Mouse (Mus musculus) forebrain, embryonic 16.5 days (tissue): ENCODE measurements around the gene Vmn2r44. TPM values are rescaled to one million over a fixed set of nuclear protein-coding genes. Genes with fewer than 3 reads are reported as not detected.
"Not testable (repeated sequence)": the region's sequence is repeated elsewhere in the genome, so short reads cannot be mapped to it uniquely, and the experiment has no call there.

Experiments
- ATAC-seq: fragments of 200-750 bp; cut with Nextera tagmentation; 2 replicates; pipeline ENCODE4 v1.8.0; 2017; ENCODE audit warnings: mild to moderate bottlenecking, moderate library complexity
- H3K27ac ChIP-seq: fragments of 300-500 bp; sonication (generic); 2 replicates; pipeline ENCODE4 v1.5.1; 2014; ENCODE audit warnings: low read length, control low read depth
- H3K27me3 ChIP-seq: fragments of 300-500 bp; sonication (generic); replicated peaks from 2 replicates; pipeline ENCODE4 v1.6.1; 2014; ENCODE audit warnings: low read length; ENCODE audit not compliant: control insufficient read depth, insufficient read depth
- H3K36me3 ChIP-seq: fragments of 300-500 bp; sonication (generic); 2 replicates; pipeline ENCODE4 v1.6.1; 2014; ENCODE audit not compliant: control insufficient read depth, insufficient read depth
- H3K4me1 ChIP-seq: fragments of 300-500 bp; sonication (generic); replicated peaks from 2 replicates; pipeline ENCODE4 v1.6.1; 2014; ENCODE audit warnings: low read length; ENCODE audit not compliant: control insufficient read depth, insufficient read depth
- H3K4me2 ChIP-seq: fragments of 300-500 bp; sonication (generic); 2 replicates; pipeline ENCODE4 v1.6.1; 2014; ENCODE audit warnings: mild to moderate bottlenecking, low read length, control low read depth
- H3K4me3 ChIP-seq: fragments of 300-500 bp; sonication (generic); replicated peaks from 2 replicates; pipeline ENCODE4 v1.5.1; 2014; ENCODE audit warnings: mild to moderate bottlenecking, low read length, control low read depth
- H3K9ac ChIP-seq: fragments of 300-500 bp; sonication (generic); replicated peaks from 2 replicates; pipeline ENCODE4 v1.6.1; 2014; ENCODE audit warnings: low read depth, low read length, control low read depth
- H3K9me3 ChIP-seq: fragments of 300-500 bp; sonication (generic); 2 replicates; pipeline ENCODE4 v1.6.1; 2016; ENCODE audit warnings: low read length; ENCODE audit not compliant: control insufficient read depth
- WGBS: fragments of 180-500 bp; shearing (Covaris S2); extraction: QIAGEN DNeasy Blood & Tissue Kit; methylation state at CpG from one replicate; pipeline ENCODE4 v1.1.7; 2014; 5-methylcytosine and 5-hydroxymethylcytosine counted together
- polyA plus RNA-seq: library from polyadenylated mRNA; unstranded; fragments of >200 nt; fragmentation: Nextera tagmentation; extraction: Ambion mirVana; gene quantifications from 2 replicates; pipeline ENCODE4 v1.2.1, GENCODE M21; 2015

Vmn2r44 gene
- polyA plus RNA-seq, result not detected in 2 replicates

GRCm38 (mm10) chr7:8383233-8383632, at the start of gene Vmn2r44:
Gene Vmn2r44, minus strand, starts transcription at chr7:8383333.
- not testable (repeated sequence) for H3K4me2 ChIP-seq, H3K9me3 ChIP-seq, ATAC-seq, H3K36me3 ChIP-seq, H3K27me3 ChIP-seq, H3K27ac ChIP-seq, H3K9ac ChIP-seq, H3K4me3 ChIP-seq, H3K4me1 ChIP-seq

- H3K4me3 ChIP-seq, H3K4me2 ChIP-seq, ATAC-seq, H3K4me1 ChIP-seq, H3K9me3 ChIP-seq, H3K27ac ChIP-seq, H3K36me3 ChIP-seq, H3K9ac ChIP-seq, H3K27me3 ChIP-seq: not testable (repeated sequence)
- 87% methylated on average over 11 of the region's 11 CpGs for WGBS
Measured at GRCm38 (mm10) chr7:8357879-8358278, 25.3 kb downstream of the Vmn2r44 start.

Other genes with a start within 250 kb of the Vmn2r44 start
- not detected in 2 replicates for gene Vmn2r41, start 221.7 kb downstream of the Vmn2r44 start, polyA plus RNA-seq
- not detected in 2 replicates for gene Vmn2r42, start 183.0 kb downstream of the Vmn2r44 start, polyA plus RNA-seq
- gene Vmn2r43, start 122.7 kb downstream of the Vmn2r44 start, polyA plus RNA-seq, result not detected in 2 replicates
- gene Vmn2r45, start 105.7 kb upstream of the Vmn2r44 start, polyA plus RNA-seq, result not detected in 2 replicates